Mouse (Mus musculus): ENCODE results near the gene Tlk2.
A peak's percentile ranks its signal among the peaks of the same experiment; 100 is the strongest.

Gene Tlk2

GRCm38 (mm10) chr11:105164516-105165510, 13.8 kb upstream of the Tlk2 start:
- no peak for DNase-seq (ENCODE audit: low read depth, low spot score)

GRCm38 (mm10) chr11:105166780-105167179, 11.8 kb upstream of the Tlk2 start:
- no peak for DNase-seq (ENCODE audit: low read depth, low spot score)

- DNase-seq (ENCODE audit: low read depth, low spot score) = no peak
Measured at GRCm38 (mm10) chr11:105179523-105179922, 916 bp downstream of the Tlk2 start.

- peak; percentile 34 for DNase-seq (ENCODE audit: low read depth, low spot score)
Measured at GRCm38 (mm10) chr11:105180471-105181091, 2.0 kb downstream of the Tlk2 start.

GRCm38 (mm10) chr11:105181126-105181637, 2.6 kb downstream of the Tlk2 start:
- peak; percentile 89 for DNase-seq (ENCODE audit: low read depth, low spot score)

- DNase-seq (ENCODE audit: low read depth, low spot score) = no peak
Measured at GRCm38 (mm10) chr11:105181689-105182460, 3.3 kb downstream of the Tlk2 start.

GRCm38 (mm10) chr11:105182461-105182855, 3.9 kb downstream of the Tlk2 start:
- DNase-seq (ENCODE audit: low read depth, low spot score) = peak; percentile 40

- DNase-seq (ENCODE audit: low read depth, low spot score) = peak; percentile 32
Measured at GRCm38 (mm10) chr11:105184678-105185077, 6.1 kb downstream of the Tlk2 start.

GRCm38 (mm10) chr11:105192186-105192585, 13.6 kb downstream of the Tlk2 start:
- no peak for DNase-seq (ENCODE audit: low read depth, low spot score)

GRCm38 (mm10) chr11:105196893-105197662, 18.5 kb downstream of the Tlk2 start:
- DNase-seq (ENCODE audit: low read depth, low spot score) = no peak

GRCm38 (mm10) chr11:105202403-105202802, 23.8 kb downstream of the Tlk2 start:
- DNase-seq (ENCODE audit: low read depth, low spot score) = no peak

- peak; percentile 53 for DNase-seq (ENCODE audit: low read depth, low spot score)
Measured at GRCm38 (mm10) chr11:105210007-105210406, 31.4 kb downstream of the Tlk2 start.

- peak; percentile 29 for DNase-seq (ENCODE audit: low read depth, low spot score)
Measured at GRCm38 (mm10) chr11:105214257-105214656, 35.6 kb downstream of the Tlk2 start.

- no peak for DNase-seq (ENCODE audit: low read depth, low spot score)
Measured at GRCm38 (mm10) chr11:105217771-105218170, 39.2 kb downstream of the Tlk2 start.

GRCm38 (mm10) chr11:105234501-105234900, 55.9 kb downstream of the Tlk2 start:
- no peak for DNase-seq (ENCODE audit: low read depth, low spot score)

- DNase-seq (ENCODE audit: low read depth, low spot score) = peak; percentile 77
Measured at GRCm38 (mm10) chr11:105240991-105241390, 62.4 kb downstream of the Tlk2 start.

GRCm38 (mm10) chr11:105246369-105246768, 67.8 kb downstream of the Tlk2 start:
- DNase-seq (ENCODE audit: low read depth, low spot score) = peak; percentile 17

- DNase-seq (ENCODE audit: low read depth, low spot score) = no peak
Measured at GRCm38 (mm10) chr11:105246785-105247184, 68.2 kb downstream of the Tlk2 start.

GRCm38 (mm10) chr11:105247321-105247720, 68.7 kb downstream of the Tlk2 start:
- no peak for DNase-seq (ENCODE audit: low read depth, low spot score)

GRCm38 (mm10) chr11:105259733-105260132, 81.1 kb downstream of the Tlk2 start:
- no peak for DNase-seq (ENCODE audit: low read depth, low spot score)

- peak; percentile 29 for DNase-seq (ENCODE audit: low read depth, low spot score)
Measured at GRCm38 (mm10) chr11:105261116-105261515, 82.5 kb downstream of the Tlk2 start.
